Mouse (Mus musculus) left cerebral cortex, adult 18-20 months (tissue): Measurements from ENCODE around the gene Rabgap1l. TPM values are rescaled to one million over a fixed set of nuclear protein-coding genes. Genes with fewer than 3 reads are reported as not detected.
"Not testable (repeated sequence)": the region's sequence is repeated elsewhere in the genome, so short reads cannot be mapped to it uniquely, and the experiment has no call there.

Experiments used
- DNase-seq, 2 experiments: peaks; one replicate each; pipeline ENCODE4 v3.0.0; 2021 to 2022; ENCODE audit warnings: low spot score in 2 of 2, mixed read lengths in 1 of 2
- total RNA-seq, 2 experiments: library from RNA; stranded (reverse); gene quantifications; 2 replicates each; pipeline ENCODE4 v1.2.3; 2021

Gene Rabgap1l
- total RNA-seq, 2 experiments from 2014 or later: 205 to 221 TPM

DNA sequence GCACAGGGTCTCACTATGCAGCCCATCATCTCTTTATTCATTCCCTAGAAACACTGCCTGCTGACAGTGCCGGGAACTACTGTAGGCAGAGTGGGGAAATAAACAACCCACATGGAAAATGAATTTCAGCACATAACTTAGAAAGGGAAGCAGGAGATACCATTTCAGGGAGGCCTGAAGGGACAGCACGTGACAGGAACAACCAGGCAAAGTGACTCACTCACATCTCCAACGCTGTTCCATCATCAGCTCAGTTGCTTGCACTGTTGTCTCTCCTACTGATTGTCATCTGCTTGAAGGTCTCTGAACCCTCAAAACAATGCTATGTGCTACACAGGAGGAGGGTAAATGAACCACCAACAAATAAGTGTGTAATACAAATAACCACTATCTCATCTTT is 499.5 kb downstream of the Rabgap1l start:
- DNase-seq: no peak

- peak; percentile 18 to 37 for DNase-seq
Observed at GRCm38 (mm10) chr1:160292058-160292457, 501.0 kb downstream of the Rabgap1l start.

- DNase-seq: no peak
Observed at GRCm38 (mm10) chr1:160290242-160290641, 502.8 kb downstream of the Rabgap1l start.

GRCm38 (mm10) chr1:160287058-160287645 is 505.9 kb downstream of the Rabgap1l start:
- no peak for DNase-seq

DNA sequence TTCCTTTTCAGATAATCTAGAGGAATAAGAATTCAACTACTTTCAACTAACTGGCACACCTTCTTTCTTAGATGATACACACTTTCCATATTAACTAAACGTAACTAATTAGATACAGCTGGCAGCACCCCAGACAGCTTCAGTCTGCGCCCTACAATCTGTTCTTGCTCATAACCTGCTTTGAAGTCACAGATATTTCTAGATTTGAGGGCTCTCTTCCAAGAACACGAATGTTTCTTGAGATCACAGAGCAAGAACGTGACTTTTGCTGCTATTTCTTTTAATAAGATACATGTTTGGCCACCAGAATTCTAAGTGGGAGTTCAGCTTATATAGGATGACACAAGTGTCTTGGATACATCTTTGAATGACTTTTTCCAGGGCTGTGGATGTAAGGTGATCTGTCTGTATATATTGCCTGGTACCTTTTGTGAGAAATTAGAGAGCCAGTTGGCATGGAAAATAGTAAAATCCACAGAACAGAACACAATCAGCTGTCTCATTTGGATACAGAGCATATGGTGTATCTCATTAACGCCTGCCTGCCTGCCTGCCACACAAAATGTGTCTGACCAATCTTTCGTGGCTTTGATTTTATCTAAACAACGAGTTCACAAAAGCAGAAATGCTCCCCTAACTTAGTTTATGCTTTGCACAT is 506.5 kb downstream of the Rabgap1l start:
- peak in 1 of 2 experiments; percentile 20 for DNase-seq

- no peak for DNase-seq
Observed at GRCm38 (mm10) chr1:160284241-160284640, 508.8 kb downstream of the Rabgap1l start.

- DNase-seq: not testable (repeated sequence)
Observed at GRCm38 (mm10) chr1:160282166-160282874, 510.7 kb downstream of the Rabgap1l start.

DNA sequence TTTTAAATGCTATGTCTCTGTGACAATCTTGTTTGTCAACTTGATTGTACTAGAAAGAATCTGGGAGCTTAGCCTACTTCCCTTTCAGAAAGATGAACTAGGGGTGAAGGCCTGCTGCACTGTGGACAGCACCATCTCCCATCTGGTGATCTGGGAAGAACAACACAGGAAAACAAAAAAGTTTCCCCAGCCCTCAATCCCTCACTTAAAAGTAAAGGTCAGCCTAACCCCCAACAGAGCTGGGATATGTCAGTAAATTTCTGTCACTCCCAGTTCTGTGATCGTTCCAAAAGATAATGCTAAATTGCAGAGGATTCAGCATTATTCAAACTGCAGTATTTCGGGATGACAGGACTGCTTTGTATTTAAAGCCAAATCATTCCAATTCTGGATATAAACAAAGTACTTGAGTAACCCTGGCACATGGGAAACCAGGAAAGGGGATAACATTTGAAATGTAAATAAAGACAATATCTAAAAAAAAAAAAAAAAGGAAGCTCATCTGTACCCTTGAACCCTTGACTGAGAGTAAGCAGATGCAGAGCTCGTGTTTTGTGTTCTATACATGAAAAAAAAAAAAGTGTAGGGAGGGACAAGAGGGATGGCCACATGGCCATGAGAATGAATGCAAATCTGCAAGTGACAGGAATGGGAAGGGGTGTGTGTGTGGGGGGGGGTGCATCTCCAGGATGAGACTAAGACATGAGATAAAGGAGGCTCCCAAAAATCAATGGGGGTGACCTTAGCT is 511.5 kb downstream of the Rabgap1l start:
- DNase-seq: no peak

DNA sequence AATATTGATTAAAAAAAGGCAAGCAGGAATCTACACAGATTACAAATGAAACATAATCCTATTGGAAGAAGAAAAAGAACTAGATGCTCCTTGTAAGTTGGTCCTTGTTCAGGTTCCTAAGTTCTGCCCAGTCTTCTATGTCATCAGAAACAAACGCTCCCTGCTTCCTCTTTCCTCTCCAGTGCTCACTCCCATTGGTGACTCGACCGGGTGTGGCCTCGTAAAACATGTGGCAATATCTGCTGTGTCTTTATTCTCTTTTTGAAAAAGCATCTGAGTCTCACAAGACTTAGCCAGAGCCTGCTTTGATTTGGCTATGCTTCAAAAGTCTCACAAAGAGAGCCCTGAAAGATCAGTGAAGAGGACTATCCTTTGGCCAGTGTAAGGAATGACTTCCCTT is 512.4 kb downstream of the Rabgap1l start:
- no peak for DNase-seq

DNA sequence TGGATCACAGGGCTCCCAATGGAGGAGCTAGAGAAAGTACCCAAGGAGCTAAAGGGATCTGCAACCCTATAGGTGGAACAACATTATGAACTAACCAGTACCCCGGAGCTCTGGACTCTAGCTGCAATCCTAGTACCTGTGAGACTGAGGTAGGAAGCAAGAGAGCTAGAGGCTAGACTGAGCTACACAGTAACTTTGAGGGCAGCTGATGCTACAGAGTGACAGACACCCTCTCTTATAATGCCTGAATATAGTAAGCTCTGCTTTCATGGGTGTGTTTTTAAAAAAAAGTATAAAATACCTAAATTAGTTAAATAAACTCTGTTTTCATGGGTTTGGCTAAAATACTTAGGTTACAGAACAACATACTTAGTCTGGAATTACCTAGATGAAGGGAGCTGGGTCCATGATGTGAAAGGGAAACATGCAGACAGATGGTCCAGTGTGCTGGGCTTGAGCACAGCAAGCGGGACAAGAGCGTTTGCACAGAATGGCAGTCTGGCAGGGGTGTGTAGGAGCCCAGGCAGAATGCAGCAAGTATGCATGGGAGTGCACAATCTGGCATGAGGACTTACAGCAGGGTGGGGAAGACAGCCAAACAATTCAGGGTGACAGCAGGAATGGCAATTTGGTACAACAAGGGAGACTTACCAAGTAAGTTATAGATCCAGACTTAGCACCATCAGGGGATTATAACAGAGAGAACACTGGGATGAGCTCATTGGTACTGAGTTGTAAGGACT is 514.9 kb downstream of the Rabgap1l start:
- DNase-seq: peak; percentile 30 to 58

GRCm38 (mm10) chr1:160275248-160275647 is 517.8 kb downstream of the Rabgap1l start:
- no peak for DNase-seq

GRCm38 (mm10) chr1:160273133-160273743 is 519.8 kb downstream of the Rabgap1l start:
- DNase-seq: no peak

GRCm38 (mm10) chr1:160271282-160271967 is 521.6 kb downstream of the Rabgap1l start:
- no peak for DNase-seq

DNA sequence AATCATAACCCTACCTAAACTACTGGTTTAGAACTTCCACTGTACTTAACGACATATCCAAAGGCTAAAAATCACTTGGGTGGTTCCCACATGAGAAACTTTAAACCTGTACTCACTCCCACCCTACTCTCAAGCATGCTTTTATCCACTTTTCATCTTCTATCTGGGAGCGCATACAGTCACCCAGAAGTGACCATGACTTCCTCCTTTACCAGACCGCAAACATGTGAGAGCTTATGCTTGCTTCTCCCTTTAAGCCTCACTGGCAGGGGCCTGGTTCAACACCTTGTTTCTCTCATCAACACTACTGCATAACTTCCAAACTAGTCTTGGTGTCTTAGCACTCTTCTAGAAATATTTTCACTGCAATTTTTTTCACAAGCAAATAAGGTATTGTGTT is 524.7 kb downstream of the Rabgap1l start:
- DNase-seq: no peak

DNA sequence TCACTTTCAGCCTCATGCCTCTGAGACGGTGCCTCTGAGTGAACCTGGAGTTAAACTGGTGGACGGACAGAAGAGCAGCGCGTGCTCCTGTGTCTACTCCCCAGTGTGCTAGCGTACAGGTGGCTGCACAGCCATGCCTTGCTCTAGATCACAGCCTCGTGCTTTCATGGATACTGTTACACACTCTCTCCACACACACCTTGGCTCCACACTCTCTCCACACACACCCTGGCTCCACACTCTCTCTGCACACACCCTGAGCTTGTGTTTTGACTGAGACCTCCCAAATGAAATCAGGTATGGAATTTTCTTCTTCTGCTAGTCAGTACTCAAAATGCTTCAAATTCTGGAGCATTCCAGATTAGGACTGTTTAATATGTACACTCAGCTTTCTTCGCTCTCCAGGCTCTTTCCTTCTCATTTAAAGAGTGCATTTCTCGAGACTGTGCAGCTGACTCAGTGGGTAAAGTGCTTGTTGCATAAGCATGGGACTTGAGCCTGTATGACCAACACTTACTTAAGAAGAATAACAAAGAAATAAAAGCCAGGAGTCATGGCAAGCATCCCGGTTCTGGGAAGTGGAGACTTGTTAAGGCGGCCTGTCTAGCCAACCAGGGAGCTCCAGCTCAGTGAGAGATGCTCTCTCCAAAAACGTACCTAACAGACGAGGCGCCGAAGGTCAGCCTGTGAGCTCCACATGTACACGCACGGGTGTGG is 529.2 kb downstream of the Rabgap1l start:
- DNase-seq: no peak

DNA sequence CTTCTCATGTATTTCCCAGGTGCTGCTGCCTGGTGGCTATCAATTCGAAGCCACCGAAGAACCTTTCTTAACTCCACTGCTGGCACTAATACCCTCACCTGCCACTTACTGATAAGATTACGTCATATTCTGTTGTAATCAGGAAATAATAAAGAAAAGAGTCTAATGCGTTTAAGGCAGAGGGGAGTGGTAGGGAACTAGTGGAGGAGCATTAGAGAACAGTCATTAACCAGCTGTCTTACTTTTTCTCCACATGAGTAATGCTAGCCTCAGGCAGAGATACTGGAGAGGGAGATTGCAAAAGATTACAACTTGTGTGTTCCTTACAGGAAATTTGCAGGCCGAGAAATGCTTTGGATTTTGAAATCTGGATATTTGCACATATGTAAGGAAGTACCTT is 530.0 kb downstream of the Rabgap1l start:
- DNase-seq: no peak

DNA sequence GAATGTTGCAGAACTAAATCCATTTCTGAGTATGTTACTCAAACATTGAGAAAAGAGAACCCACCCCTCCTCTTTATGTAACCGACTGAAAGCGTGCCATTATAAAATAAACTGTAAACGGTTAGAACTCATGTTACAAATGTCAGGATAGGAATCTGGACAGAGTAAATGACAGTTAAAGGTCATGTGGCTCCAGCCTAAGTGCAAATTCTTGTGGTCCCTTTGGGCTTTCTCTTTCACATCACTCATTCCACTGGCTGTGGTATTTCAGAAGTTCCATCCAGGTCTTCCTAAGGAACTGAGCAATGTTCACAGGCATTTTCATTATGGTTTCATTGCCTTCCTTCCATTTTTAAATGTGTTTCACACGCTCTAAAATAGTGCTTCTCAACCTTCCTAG is 530.6 kb downstream of the Rabgap1l start:
- DNase-seq: no peak

DNA sequence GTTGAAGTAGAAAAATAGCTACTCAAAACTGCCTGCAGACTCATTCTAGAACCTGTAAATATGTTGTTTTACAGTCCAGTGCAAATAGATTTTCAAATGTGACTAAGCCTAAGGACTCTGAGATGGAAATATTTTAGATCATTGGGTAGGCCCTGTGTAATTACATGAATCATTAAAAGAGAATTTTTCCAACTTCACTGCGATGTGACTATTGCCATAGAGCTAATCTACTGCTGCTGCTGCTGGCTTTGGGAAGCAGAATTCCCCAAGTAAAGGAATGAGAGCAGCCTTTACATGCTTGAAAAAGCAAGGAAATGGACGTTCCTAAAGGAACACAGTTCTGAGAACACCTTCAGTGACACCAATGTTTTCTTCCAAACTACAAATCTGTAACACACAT is 531.2 kb downstream of the Rabgap1l start:
- no peak for DNase-seq

DNA sequence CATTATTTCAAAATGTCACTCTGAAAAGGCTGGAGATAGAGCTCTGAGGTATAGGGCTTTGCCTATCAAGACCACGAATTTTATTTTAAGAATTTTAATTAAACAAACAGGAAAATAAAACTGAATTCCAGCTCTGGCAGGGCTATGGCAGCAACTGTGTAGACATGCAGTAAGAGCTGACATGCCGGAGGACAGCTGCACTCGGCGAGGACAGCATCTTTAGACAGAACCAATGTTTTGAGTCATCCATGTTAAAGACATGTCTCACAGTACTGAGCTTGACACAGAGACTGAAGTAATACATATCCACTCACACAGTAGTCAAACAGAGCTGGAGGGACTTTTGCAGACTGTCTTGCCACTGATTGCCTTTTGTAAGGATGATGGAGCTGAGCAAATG is 532.4 kb downstream of the Rabgap1l start:
- no peak for DNase-seq
